Mouse (Mus musculus) limb, embryonic 10.5 days (tissue): ENCODE results near the gene Ermap. TPM values are rescaled to one million over a fixed set of nuclear protein-coding genes. Genes with fewer than 3 reads are reported as not detected.
A peak's percentile ranks its signal among the peaks of the same experiment; 100 is the strongest.

Experiments
- DNase-seq: peaks from one replicate; pipeline ENCODE4 v3.0.0-alpha.2; 2017; ENCODE audit warnings: low spot score
- H3K27ac ChIP-seq: fragments of 300-500 bp; sonication (generic); 2 replicates; pipeline ENCODE4 v1.5.1; 2016; ENCODE audit warnings: mild to moderate bottlenecking
- H3K27me3 ChIP-seq: fragments of 300-500 bp; sonication (generic); 2 replicates; pipeline ENCODE4 v1.6.1; 2016; ENCODE audit warnings: low read depth, mild to moderate bottlenecking; ENCODE audit not compliant: poor library complexity, severe bottlenecking
- H3K36me3 ChIP-seq: fragments of 300-500 bp; sonication (generic); 2 replicates; pipeline ENCODE4 v1.6.1; 2016; ENCODE audit warnings: mild to moderate bottlenecking, moderate library complexity
- H3K4me1 ChIP-seq: fragments of 300-500 bp; sonication (generic); 2 replicates; pipeline ENCODE4 v1.6.1; 2016
- H3K4me3 ChIP-seq: fragments of 300-500 bp; sonication (generic); 2 replicates; pipeline ENCODE4 v1.5.1; 2016; ENCODE audit warnings: mild to moderate bottlenecking, moderate library complexity
- H3K9me3 ChIP-seq: fragments of 300-500 bp; sonication (generic); replicated peaks from 2 replicates; pipeline ENCODE4 v1.6.1; 2016; ENCODE audit warnings: mild to moderate bottlenecking
- WGBS: fragments of 180-500 bp; shearing (Covaris S2); methylation state at CpG from one replicate; pipeline ENCODE4 v1.1.7; 2016; 5-methylcytosine and 5-hydroxymethylcytosine counted together
- polyA plus RNA-seq: library from polyadenylated mRNA; unstranded; fragments of >200 nt; fragmentation: Nextera tagmentation; extraction: Ambion mirVana; gene quantifications from 2 replicates; pipeline ENCODE4 v1.2.1, GENCODE M21; 2016

Ermap gene
- polyA plus RNA-seq, 1 experiment from 2014 or later: 6.8 TPM

- peaks cover 17% of the 10 kb centered on the region for H3K36me3 ChIP-seq
- H3K4me3 ChIP-seq: no peak overlapping the region
- no peaks in the 10 kb centered on the region for H3K27me3 ChIP-seq
- DNase-seq: peak; percentile 62
- H3K9me3 ChIP-seq: no peaks in the 10 kb centered on the region
- H3K27ac ChIP-seq: no peak overlapping the region
- no peaks in the 10 kb centered on the region for H3K4me1 ChIP-seq
- WGBS: 22% methylated on average over 8 of the region's 8 CpGs
Observed at GRCm38 (mm10) chr4:119204672-119205071, 14.9 kb upstream of the Ermap start.

- Histone ChIP-seq H3K9me3 (no peaks in the 10 kb centered on the region), H3K27ac (no peak overlapping the region), H3K27me3 (no peaks in the 10 kb centered on the region), H3K4me1 (peaks cover 14% of the 10 kb centered on the region), H3K4me3 (no peak overlapping the region), H3K36me3 (peaks cover 24% of the 10 kb centered on the region)
- no peak for DNase-seq
- WGBS: 91% methylated on average over 6 of the region's 6 CpGs
Observed at GRCm38 (mm10) chr4:119198105-119198504, 8.3 kb upstream of the Ermap start.

- peak overlapping the region; percentile 92 for H3K27ac ChIP-seq
- H3K27me3 ChIP-seq: no peaks in the 10 kb centered on the region
- peaks cover 14% of the 10 kb centered on the region for H3K4me1 ChIP-seq
- no peak for DNase-seq
- WGBS: 17% methylated on average over 18 of the region's 18 CpGs
- peaks cover 11% of the 10 kb centered on the region for H3K36me3 ChIP-seq
- peak overlapping the region; percentile 80 for H3K4me3 ChIP-seq
- H3K9me3 ChIP-seq: no peaks in the 10 kb centered on the region
Observed at GRCm38 (mm10) chr4:119195582-119196320, 5.9 kb upstream of the Ermap start.

- Histone ChIP-seq H3K9me3 (no peaks in the 10 kb centered on the region), H3K27me3 (no peaks in the 10 kb centered on the region), H3K4me3 (peak within 1 kb of the TSS; percentile 80), H3K27ac (peak within 1 kb of the TSS; percentile 92), H3K4me1 (peaks cover 14% of the 10 kb centered on the region), H3K36me3 (peaks cover 7% of the 10 kb centered on the region)
- DNase-seq: peak; percentile 97
- WGBS: under 1% methylated on average over 46 of the region's 47 CpGs
Observed at GRCm38 (mm10) chr4:119194909-119195581, 5.2 kb upstream of the Ermap start, which contains the start of gene Svbp. Gene Svbp (plus strand): TSS chr4:119195306.

- H3K4me1 ChIP-seq: peaks cover 14% of the 10 kb centered on the region
- WGBS: 90% methylated on average over 4 of the region's 4 CpGs
- DNase-seq: no peak
- H3K27ac ChIP-seq: no peak overlapping the region
- no peaks in the 10 kb centered on the region for H3K9me3 ChIP-seq
- no peak overlapping the region for H3K4me3 ChIP-seq
- H3K36me3 ChIP-seq: peaks cover 7% of the 10 kb centered on the region
- no peaks in the 10 kb centered on the region for H3K27me3 ChIP-seq
Observed at GRCm38 (mm10) chr4:119192757-119193156, 2.9 kb upstream of the Ermap start.

- H3K36me3 ChIP-seq: no peaks in the 10 kb centered on the region
- H3K9me3 ChIP-seq: no peaks in the 10 kb centered on the region
- no peak overlapping the region for H3K4me3 ChIP-seq
- 0 out of 2 replicates have a peak, but pooled peaks cover 3% of the 10 kb centered on the region for H3K27me3 ChIP-seq
- H3K4me1 ChIP-seq: peaks cover 10% of the 10 kb centered on the region
- DNase-seq: no peak
- WGBS: 77% methylated on average over 3 of the region's 3 CpGs
- H3K27ac ChIP-seq: no peak overlapping the region
Observed at GRCm38 (mm10) chr4:119191273-119191672, 1.5 kb upstream of the Ermap start.

GRCm38 (mm10) chr4:119190618-119191017, 807 bp upstream of the Ermap start:
- Histone ChIP-seq H3K4me1 (peaks cover 3% of the 10 kb centered on the region; the same call in 1 of the 2 replicates), H3K4me3 (no peak overlapping the region), H3K27me3 (0 out of 2 replicates have a peak, but pooled peaks cover 3% of the 10 kb centered on the region), H3K9me3 (no peaks in the 10 kb centered on the region), H3K36me3 (no peaks in the 10 kb centered on the region), H3K27ac (no peak overlapping the region)
- 89% methylated on average over 8 of the region's 8 CpGs for WGBS
- no peak for DNase-seq

GRCm38 (mm10) chr4:119189392-119189791, 419 bp downstream of the Ermap start:
- 89% methylated on average over 6 of the region's 6 CpGs for WGBS
- H3K36me3 ChIP-seq: no peaks in the 10 kb centered on the region
- H3K9me3 ChIP-seq: no peaks in the 10 kb centered on the region
- no peak overlapping the region for H3K27ac ChIP-seq
- H3K27me3 ChIP-seq: 0 out of 2 replicates have a peak, but pooled peaks cover 3% of the 10 kb centered on the region
- no peaks in the 10 kb centered on the region for H3K4me1 ChIP-seq
- H3K4me3 ChIP-seq: no peak overlapping the region
- no peak for DNase-seq

GRCm38 (mm10) chr4:119188060-119188785, 1.6 kb downstream of the Ermap start:
- 0 out of 2 replicates have a peak, but pooled peaks cover 3% of the 10 kb centered on the region for H3K27me3 ChIP-seq
- no peaks in the 10 kb centered on the region for H3K4me1 ChIP-seq
- no peak for DNase-seq
- H3K36me3 ChIP-seq: no peaks in the 10 kb centered on the region
- H3K4me3 ChIP-seq: no peak overlapping the region
- WGBS: 62% methylated on average over 11 of the region's 11 CpGs
- H3K9me3 ChIP-seq: no peaks in the 10 kb centered on the region
- no peak overlapping the region for H3K27ac ChIP-seq

GRCm38 (mm10) chr4:119185771-119186170, 4.0 kb downstream of the Ermap start:
- Histone ChIP-seq H3K36me3 (no peaks in the 10 kb centered on the region), H3K9me3 (no peaks in the 10 kb centered on the region), H3K4me3 (no peak overlapping the region), H3K4me1 (no peaks in the 10 kb centered on the region), H3K27me3 (0 out of 2 replicates have a peak, but pooled peaks cover 3% of the 10 kb centered on the region), H3K27ac (no peak overlapping the region)
- WGBS: 89% methylated on average over 4 of the region's 4 CpGs
- no peak for DNase-seq

GRCm38 (mm10) chr4:119183525-119183924, 6.3 kb downstream of the Ermap start:
- 52% methylated on average over 1 of the region's 1 CpGs for WGBS
- H3K27ac ChIP-seq: no peak overlapping the region
- no peak for DNase-seq
- 0 out of 2 replicates have a peak, but pooled peaks cover 3% of the 10 kb centered on the region for H3K27me3 ChIP-seq
- H3K4me3 ChIP-seq: no peak overlapping the region
- no peaks in the 10 kb centered on the region for H3K4me1 ChIP-seq
- H3K9me3 ChIP-seq: no peaks in the 10 kb centered on the region
- H3K36me3 ChIP-seq: no peaks in the 10 kb centered on the region

- H3K4me1 ChIP-seq: peaks cover 3% of the 10 kb centered on the region; the same call in 1 of the 2 replicates
- no peak overlapping the region for H3K4me3 ChIP-seq
- no peaks in the 10 kb centered on the region for H3K27me3 ChIP-seq
- H3K9me3 ChIP-seq: no peaks in the 10 kb centered on the region
- H3K36me3 ChIP-seq: no peaks in the 10 kb centered on the region
- WGBS: 90% methylated on average over 9 of the region's 9 CpGs
- DNase-seq: no peak
- H3K27ac ChIP-seq: no peak overlapping the region
Observed at GRCm38 (mm10) chr4:119181456-119181855, 8.4 kb downstream of the Ermap start.
